Mouse (Mus musculus): Measurements from ENCODE around the gene Olfr944. TPM values are rescaled to one million over a fixed set of nuclear protein-coding genes. Genes with fewer than 3 reads are reported as not detected.

Gene Olfr944
- total RNA-seq (2012; rRNA removed): not detected in 2 replicates

GRCm38 (mm10) chr9:39201620-39202019, at the start of gene Olfr944:
Gene Olfr944 (plus strand): TSS chr9:39201920.
- Histone ChIP-seq H3K9ac (ENCODE audit: insufficient read depth, low read depth, low read length, poor library complexity, severe bottlenecking) (no peak within 1 kb of the TSS), H3K9me3 (ENCODE audit: control insufficient read depth, insufficient read depth, low read depth, low read length) (no peaks in the 10 kb centered on the region), H3K27ac (ENCODE audit: insufficient read depth, low read depth, low read length, poor library complexity, severe bottlenecking) (no peak within 1 kb of the TSS), H3K4me1 (ENCODE audit: control insufficient read depth in 2 of 2, insufficient read depth in 2 of 2, low read length in 2 of 2, poor library complexity in 1 of 2) (no peaks in the 10 kb centered on the region), H3K36me3 (ENCODE audit: control insufficient read depth, insufficient read depth, low read length, poor library complexity, severe bottlenecking) (no peaks in the 10 kb centered on the region), H3K4me3 (ENCODE audit: insufficient read depth in 1 of 2, low read depth in 1 of 2, low read length in 2 of 2, poor library complexity in 1 of 2, severe bottlenecking in 1 of 2) (no peak within 1 kb of the TSS)
- no peak for TF ChIP-seq ZNF384 (IDR thresholded peaks at IDR 0.05; ENCODE audit: low read depth, low read length)
- TF ChIP-seq ZC3H11A (IDR thresholded peaks at IDR 0.05; ENCODE audit: borderline replicate concordance, low read depth, low read length): no peak
- TF ChIP-seq CHD2 (IDR thresholded peaks at IDR 0.05; ENCODE audit: low read depth, low read length): no peak
- in situ Hi-C loops (cut with MboI; ENCODE audit: low sequenced_read_pairs in 2 of 2, unreplicated experiment in 2 of 2): no loop called here
- no peak for DNase-seq (ENCODE audit: low read depth, low spot score)

- H3K9ac ChIP-seq (ENCODE audit: insufficient read depth, low read depth, low read length, poor library complexity, severe bottlenecking): no peak overlapping the region
- H3K27ac ChIP-seq (ENCODE audit: insufficient read depth, low read depth, low read length, poor library complexity, severe bottlenecking): no peak overlapping the region
Observed at GRCm38 (mm10) chr9:39152401-39152800, 49.3 kb upstream of the Olfr944 start.

GRCm38 (mm10) chr9:39166004-39166403, 35.7 kb upstream of the Olfr944 start, which contains the start of gene Olfr943:
Gene Olfr943 (plus strand): TSS chr9:39166304.
- no peaks in the 10 kb centered on the region for H3K9me3 ChIP-seq (ENCODE audit: control insufficient read depth, insufficient read depth, low read depth, low read length)
- H3K36me3 ChIP-seq (ENCODE audit: control insufficient read depth, insufficient read depth, low read length, poor library complexity, severe bottlenecking): no peaks in the 10 kb centered on the region
- no peaks in the 10 kb centered on the region for H3K4me1 ChIP-seq (ENCODE audit: control insufficient read depth in 2 of 2, insufficient read depth in 2 of 2, low read length in 2 of 2, poor library complexity in 1 of 2)
- H3K4me3 ChIP-seq (ENCODE audit: insufficient read depth in 1 of 2, low read depth in 1 of 2, low read length in 2 of 2, poor library complexity in 1 of 2, severe bottlenecking in 1 of 2): no peak within 1 kb of the TSS
- in situ Hi-C loops (cut with MboI; ENCODE audit: low sequenced_read_pairs in 2 of 2, unreplicated experiment in 2 of 2): no loop called here
- no peak within 1 kb of the TSS for H3K9ac ChIP-seq (ENCODE audit: insufficient read depth, low read depth, low read length, poor library complexity, severe bottlenecking)
- no peak within 1 kb of the TSS for H3K27ac ChIP-seq (ENCODE audit: insufficient read depth, low read depth, low read length, poor library complexity, severe bottlenecking)
- DNase-seq (ENCODE audit: low read depth, low spot score): no peak
- TF ChIP-seq MAFK (IDR thresholded peaks at IDR 0.05; ENCODE audit: insufficient read depth, low read depth, low read length): no peak
- no peak for TF ChIP-seq ZNF384 (IDR thresholded peaks at IDR 0.05; ENCODE audit: low read depth, low read length)
- no peak for TF ChIP-seq CHD2 (IDR thresholded peaks at IDR 0.05; ENCODE audit: low read depth, low read length)
- TF ChIP-seq HCFC1 (IDR thresholded peaks at IDR 0.05; ENCODE audit: borderline replicate concordance, insufficient read depth, low read length): no peak
- TF ChIP-seq ZC3H11A (IDR thresholded peaks at IDR 0.05; ENCODE audit: borderline replicate concordance, low read depth, low read length): no peak

More at GRCm38 (mm10) chr9:39152401-39152800, 49.3 kb upstream of the Olfr944 start:
- Histone ChIP-seq H3K4me3 (ENCODE audit: insufficient read depth in 1 of 2, low read depth in 1 of 2, low read length in 2 of 2, poor library complexity in 1 of 2, severe bottlenecking in 1 of 2) (no peak overlapping the region), H3K36me3 (ENCODE audit: control insufficient read depth, insufficient read depth, low read length, poor library complexity, severe bottlenecking) (no peaks in the 10 kb centered on the region), H3K9me3 (ENCODE audit: control insufficient read depth, insufficient read depth, low read depth, low read length) (no peaks in the 10 kb centered on the region), H3K4me1 (ENCODE audit: control insufficient read depth in 2 of 2, insufficient read depth in 2 of 2, low read length in 2 of 2, poor library complexity in 1 of 2) (no peaks in the 10 kb centered on the region)
- DNase-seq (ENCODE audit: low read depth, low spot score): peak; percentile 13
- no peak for TF ChIP-seq MAFK (IDR thresholded peaks at IDR 0.05; ENCODE audit: insufficient read depth, low read depth, low read length)
- in situ Hi-C loops (cut with MboI; ENCODE audit: low sequenced_read_pairs in 2 of 2, unreplicated experiment in 2 of 2): no loop called here

- in situ Hi-C loops (cut with MboI; ENCODE audit: low sequenced_read_pairs in 2 of 2, unreplicated experiment in 2 of 2): no loop called here
- H3K27ac ChIP-seq (ENCODE audit: insufficient read depth, low read depth, low read length, poor library complexity, severe bottlenecking): no peak within 1 kb of the TSS
- H3K9me3 ChIP-seq (ENCODE audit: control insufficient read depth, insufficient read depth, low read depth, low read length): no peaks in the 10 kb centered on the region
- H3K36me3 ChIP-seq (ENCODE audit: control insufficient read depth, insufficient read depth, low read length, poor library complexity, severe bottlenecking): no peaks in the 10 kb centered on the region
- DNase-seq (ENCODE audit: low read depth, low spot score): no peak
- no peak within 1 kb of the TSS for H3K4me3 ChIP-seq (ENCODE audit: insufficient read depth in 1 of 2, low read depth in 1 of 2, low read length in 2 of 2, poor library complexity in 1 of 2, severe bottlenecking in 1 of 2)
- no peak within 1 kb of the TSS for H3K9ac ChIP-seq (ENCODE audit: insufficient read depth, low read depth, low read length, poor library complexity, severe bottlenecking)
- TF ChIP-seq ZNF384 (IDR thresholded peaks at IDR 0.05; ENCODE audit: low read depth, low read length) (no peak), HCFC1 (IDR thresholded peaks at IDR 0.05; ENCODE audit: borderline replicate concordance, insufficient read depth, low read length) (no peak), ZC3H11A (IDR thresholded peaks at IDR 0.05; ENCODE audit: borderline replicate concordance, low read depth, low read length) (no peak), CHD2 (IDR thresholded peaks at IDR 0.05; ENCODE audit: low read depth, low read length) (no peak), MAFK (IDR thresholded peaks at IDR 0.05; ENCODE audit: insufficient read depth, low read depth, low read length) (no peak)
- no peaks in the 10 kb centered on the region for H3K4me1 ChIP-seq (ENCODE audit: control insufficient read depth in 2 of 2, insufficient read depth in 2 of 2, low read length in 2 of 2, poor library complexity in 1 of 2)
Observed at GRCm38 (mm10) chr9:39249894-39250293, 48.2 kb downstream of the Olfr944 start, which contains the start of gene Olfr1537. Gene Olfr1537 (minus strand): TSS chr9:39249994.

Other genes with a start within 250 kb of the Olfr944 start
- not detected in 2 replicates for gene Olfr933, start 229.6 kb upstream of the Olfr944 start, total RNA-seq (2012; rRNA removed)
- not detected in 2 replicates for gene Olfr934, start 213.6 kb upstream of the Olfr944 start, total RNA-seq (2012; rRNA removed)
- gene Olfr935, start 202.2 kb upstream of the Olfr944 start, total RNA-seq (2012; rRNA removed): not detected in 2 replicates
- not detected in 2 replicates for gene Olfr146, start 178.5 kb upstream of the Olfr944 start, total RNA-seq (2012; rRNA removed)
- not detected in 2 replicates for gene Olfr937, start 137.0 kb upstream of the Olfr944 start, total RNA-seq (2012; rRNA removed)
- not detected in 2 replicates for gene Olfr938, start 123.0 kb upstream of the Olfr944 start, total RNA-seq (2012; rRNA removed)
- not detected in 2 replicates for gene Olfr27, start 73.8 kb upstream of the Olfr944 start, total RNA-seq (2012; rRNA removed)
- not detected in 2 replicates for gene Olfr943, start 35.6 kb upstream of the Olfr944 start, total RNA-seq (2012; rRNA removed)
- not detected in 2 replicates for gene Olfr1537, start 48.1 kb downstream of the Olfr944 start, total RNA-seq (2012; rRNA removed)
- gene Olfr945, start 74.9 kb downstream of the Olfr944 start, total RNA-seq (2012; rRNA removed): not detected in 2 replicates
- gene Olfr948, start 124.1 kb downstream of the Olfr944 start, total RNA-seq (2012; rRNA removed): not detected in 2 replicates
- not detected in 2 replicates for gene Olfr951, start 185.5 kb downstream of the Olfr944 start, total RNA-seq (2012; rRNA removed)
- not detected in 2 replicates for gene Olfr952, start 225.2 kb downstream of the Olfr944 start, total RNA-seq (2012; rRNA removed)

Measured in ES-E14 (cell line).